Mouse (Mus musculus) limb, embryonic 13.5 days (tissue): ENCODE results near the gene Pank4. TPM values are rescaled to one million over a fixed set of nuclear protein-coding genes. Genes with fewer than 3 reads are reported as not detected.
A peak's percentile ranks its signal among the peaks of the same experiment; 100 is the strongest.

ENCODE experiments used
- ATAC-seq: fragments of 200-750 bp; cut with Nextera tagmentation; 2 replicates; pipeline ENCODE4 v1.8.0; 2017; ENCODE audit warnings: low read depth, moderate number of reproducible peaks, moderate TSS enrichment; ENCODE audit not compliant: low FRiP score
- H3K27ac ChIP-seq: fragments of 300-500 bp; sonication (generic); 2 replicates; pipeline ENCODE4 v1.5.1; 2015; ENCODE audit warnings: inconsistent platforms, mild to moderate bottlenecking, moderate library complexity
- H3K27me3 ChIP-seq: fragments of 300-500 bp; sonication (generic); 2 replicates; pipeline ENCODE4 v1.6.1; 2015; ENCODE audit warnings: mild to moderate bottlenecking, inconsistent platforms
- H3K36me3 ChIP-seq: fragments of 300-500 bp; sonication (generic); 2 replicates; pipeline ENCODE4 v1.6.1; 2015; ENCODE audit warnings: inconsistent platforms, mild to moderate bottlenecking, moderate library complexity
- H3K4me1 ChIP-seq: fragments of 300-500 bp; sonication (generic); 2 replicates; pipeline ENCODE4 v1.6.1; 2015; ENCODE audit warnings: inconsistent platforms
- H3K4me2 ChIP-seq: fragments of 300-500 bp; sonication (generic); replicated peaks from 2 replicates; pipeline ENCODE4 v1.6.1; 2015; ENCODE audit warnings: inconsistent platforms, mild to moderate bottlenecking, moderate library complexity
- H3K4me3 ChIP-seq: fragments of 300-500 bp; sonication (generic); 2 replicates; pipeline ENCODE4 v1.5.1; 2015; ENCODE audit warnings: moderate library complexity, mild to moderate bottlenecking, inconsistent platforms
- H3K9ac ChIP-seq: fragments of 300-500 bp; sonication (generic); 2 replicates; pipeline ENCODE4 v1.6.1; 2015; ENCODE audit warnings: mild to moderate bottlenecking, inconsistent platforms
- H3K9me3 ChIP-seq: fragments of 300-500 bp; sonication (generic); 2 replicates; pipeline ENCODE4 v1.6.1; 2016; ENCODE audit warnings: inconsistent platforms
- WGBS: fragments of 180-500 bp; shearing (Covaris S2); methylation state at CpG from one replicate; pipeline ENCODE4 v1.1.7; 2015; 5-methylcytosine and 5-hydroxymethylcytosine counted together
- polyA plus RNA-seq: library from polyadenylated mRNA; unstranded; fragments of >200 nt; fragmentation: Nextera tagmentation; extraction: Ambion mirVana; gene quantifications from 2 replicates; pipeline ENCODE4 v1.2.1, GENCODE M21; 2015

The Pank4 gene
- polyA plus RNA-seq, 1 experiment from 2014 or later, result 48.2 TPM

GRCm38 (mm10) chr4:154929088-154929660 is 34.7 kb upstream of the Pank4 start:
- H3K27ac ChIP-seq, result no peak overlapping the region
- H3K4me3 ChIP-seq, result no peak overlapping the region
- H3K9ac ChIP-seq, result no peak overlapping the region
- H3K4me1 ChIP-seq, result peaks cover 24% of the 10 kb centered on the region
- WGBS, result 65% methylated on average over 12 of the region's 12 CpGs
- H3K36me3 ChIP-seq, result no peaks in the 10 kb centered on the region
- no peak for ATAC-seq
- H3K9me3 ChIP-seq, result no peaks in the 10 kb centered on the region
- H3K4me2 ChIP-seq, result no peak overlapping the region
- no peaks in the 10 kb centered on the region for H3K27me3 ChIP-seq

DNA sequence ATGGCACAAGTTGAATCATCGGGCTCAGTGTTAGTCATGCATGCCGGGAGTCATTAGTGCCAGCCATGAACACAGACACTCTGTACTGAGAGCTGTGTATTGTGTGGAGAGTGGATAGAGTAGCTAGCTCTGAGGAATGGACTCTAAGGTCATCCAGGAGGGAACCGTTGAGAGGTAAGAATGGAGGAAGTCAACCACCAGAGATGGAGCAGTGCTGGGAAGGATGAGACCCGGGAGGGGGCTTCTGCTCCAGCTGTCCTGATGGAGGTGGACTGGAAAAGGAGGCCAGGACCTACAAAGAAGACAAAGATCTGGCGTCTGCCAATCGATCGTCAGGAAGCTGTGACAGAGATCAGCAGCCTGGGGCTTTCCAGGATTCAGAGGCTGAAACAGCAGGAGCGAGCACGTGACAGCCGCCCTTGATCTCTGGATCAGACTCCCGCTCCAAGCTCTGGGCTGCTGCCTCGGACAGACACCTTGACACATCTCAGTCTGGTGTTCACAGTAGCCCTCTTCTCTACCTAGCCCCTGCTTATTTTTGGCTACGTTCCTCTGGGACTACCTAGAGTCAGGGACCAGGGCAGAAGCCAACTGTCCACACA is 30.5 kb upstream of the Pank4 start:
- no peak for ATAC-seq
- Histone ChIP-seq H3K4me2 (no peak overlapping the region), H3K9me3 (no peaks in the 10 kb centered on the region), H3K36me3 (no peaks in the 10 kb centered on the region), H3K4me1 (peaks cover 3% of the 10 kb centered on the region), H3K27ac (no peak overlapping the region), H3K9ac (no peak overlapping the region), H3K27me3 (0 out of 2 replicates have a peak, but pooled peaks cover 4% of the 10 kb centered on the region), H3K4me3 (no peak overlapping the region)
- WGBS, result 61% methylated on average over 13 of the region's 13 CpGs

- Histone ChIP-seq H3K9me3 (no peaks in the 10 kb centered on the region), H3K4me1 (no peaks in the 10 kb centered on the region), H3K4me3 (no peak overlapping the region), H3K27me3 (0 out of 2 replicates have a peak, but pooled peaks cover 4% of the 10 kb centered on the region), H3K27ac (no peak overlapping the region), H3K9ac (no peak overlapping the region), H3K4me2 (no peak overlapping the region), H3K36me3 (no peaks in the 10 kb centered on the region)
- 85% methylated on average over 2 of the region's 2 CpGs for WGBS
- ATAC-seq, result no peak
These were observed 29.1 kb upstream of the Pank4 start for GRCm38 (mm10) chr4:154934800-154935199.

DNA sequence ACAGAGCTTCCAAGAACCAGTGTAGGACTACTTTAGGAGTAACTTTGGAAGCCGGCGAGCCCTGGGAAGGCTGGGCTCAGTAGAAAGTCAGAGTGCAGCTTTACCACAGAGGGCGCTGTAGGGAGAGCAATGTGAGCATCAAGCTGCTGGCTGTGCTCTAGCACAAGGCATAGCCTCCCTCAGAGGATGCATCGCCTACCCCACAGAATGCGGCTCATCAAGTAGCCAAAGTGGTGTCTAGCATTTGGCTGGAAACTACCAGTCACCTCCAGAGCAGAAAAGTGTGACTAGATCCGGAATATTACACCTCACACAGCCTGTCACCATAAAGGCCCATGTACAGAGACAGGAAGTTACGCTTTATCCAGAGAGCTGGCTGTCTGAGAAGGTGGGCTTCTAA is 28.1 kb upstream of the Pank4 start:
- Histone ChIP-seq H3K4me2 (no peak overlapping the region), H3K27me3 (0 out of 2 replicates have a peak, but pooled peaks cover 4% of the 10 kb centered on the region), H3K27ac (no peak overlapping the region), H3K9ac (no peak overlapping the region), H3K4me1 (no peaks in the 10 kb centered on the region), H3K36me3 (no peaks in the 10 kb centered on the region), H3K9me3 (no peaks in the 10 kb centered on the region), H3K4me3 (no peak overlapping the region)
- no peak for ATAC-seq
- WGBS, result 71% methylated on average over 7 of the region's 7 CpGs

DNA sequence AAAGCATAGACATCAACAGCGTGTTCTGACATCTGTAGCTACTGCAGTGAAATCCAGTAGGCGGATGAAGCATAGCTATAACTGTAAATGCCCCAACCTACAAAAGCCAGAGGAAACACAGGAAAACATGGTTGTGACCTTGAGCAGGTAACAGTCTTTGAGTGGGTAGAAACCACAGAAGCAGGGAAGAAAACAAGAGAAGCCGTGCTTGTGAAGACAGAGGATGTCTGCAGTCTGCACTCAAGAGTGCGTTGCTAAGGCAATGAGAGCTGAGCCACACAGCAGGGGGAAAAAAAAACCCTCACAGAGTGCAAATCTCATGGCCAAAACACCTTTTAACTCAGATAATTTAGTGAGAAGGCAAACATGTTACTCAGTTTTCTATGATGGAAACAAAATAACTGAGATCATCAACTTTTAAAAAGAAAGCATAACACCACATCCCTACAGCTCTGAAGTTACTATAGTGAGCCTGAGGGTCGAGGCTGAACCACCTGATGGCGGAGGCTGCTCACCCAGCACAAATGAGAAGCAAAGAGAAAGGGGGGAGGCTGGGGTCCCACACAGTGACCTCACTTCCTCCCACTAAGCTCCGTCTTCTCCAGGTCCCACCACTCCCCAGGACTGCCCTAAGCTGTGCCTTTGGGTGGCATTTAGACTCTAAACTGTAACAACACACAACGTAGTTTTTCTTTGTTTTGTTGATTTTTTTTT is 27.2 kb upstream of the Pank4 start:
- no peak for ATAC-seq
- no peaks in the 10 kb centered on the region for H3K36me3 ChIP-seq

GRCm38 (mm10) chr4:154937746-154938145 is 26.2 kb upstream of the Pank4 start:
- no peak overlapping the region for H3K9ac ChIP-seq
- H3K4me1 ChIP-seq, result no peaks in the 10 kb centered on the region
- ATAC-seq, result no peak
- no peak overlapping the region for H3K4me2 ChIP-seq
- no peaks in the 10 kb centered on the region for H3K9me3 ChIP-seq
- 87% methylated on average over 1 of the region's 1 CpGs for WGBS
- H3K4me3 ChIP-seq, result no peak overlapping the region
- 0 out of 2 replicates have a peak, but pooled peaks cover 4% of the 10 kb centered on the region for H3K27me3 ChIP-seq
- no peak overlapping the region for H3K27ac ChIP-seq
- no peaks in the 10 kb centered on the region for H3K36me3 ChIP-seq

More for the DNA sequence above, 27.2 kb upstream of the Pank4 start:
- Histone ChIP-seq H3K4me1 (no peaks in the 10 kb centered on the region), H3K4me3 (no peak overlapping the region), H3K9me3 (no peaks in the 10 kb centered on the region), H3K27ac (no peak overlapping the region), H3K4me2 (no peak overlapping the region), H3K27me3 (0 out of 2 replicates have a peak, but pooled peaks cover 4% of the 10 kb centered on the region), H3K9ac (no peak overlapping the region)
- WGBS, result 61% methylated on average over 8 of the region's 8 CpGs

DNA sequence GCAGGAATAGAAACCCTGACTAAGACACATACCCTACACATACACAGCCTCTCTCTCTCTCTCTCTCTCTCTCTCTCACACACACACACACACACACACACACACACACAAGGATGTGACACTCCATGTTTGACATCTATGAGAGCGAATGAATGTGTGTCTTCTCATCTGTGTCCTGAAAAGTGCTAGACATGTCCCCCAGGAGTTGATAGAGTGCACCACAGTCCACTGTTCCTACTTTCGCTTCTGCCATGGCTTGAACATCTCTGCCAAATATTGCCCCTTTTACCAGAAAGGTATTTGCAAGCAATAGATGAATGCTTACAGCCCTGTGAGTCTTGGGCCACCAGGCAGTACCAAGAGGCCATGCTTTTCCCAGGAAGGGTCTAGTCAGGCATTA is 23.8 kb upstream of the Pank4 start:
- H3K27ac ChIP-seq, result no peak overlapping the region
- no peak overlapping the region for H3K4me3 ChIP-seq
- no peak overlapping the region for H3K4me2 ChIP-seq
- no peaks in the 10 kb centered on the region for H3K4me1 ChIP-seq
- 87% methylated on average over 2 of the region's 2 CpGs for WGBS
- no peaks in the 10 kb centered on the region for H3K9me3 ChIP-seq
- H3K27me3 ChIP-seq, result 0 out of 2 replicates have a peak, but pooled peaks cover 4% of the 10 kb centered on the region
- no peak for ATAC-seq
- H3K36me3 ChIP-seq, result no peaks in the 10 kb centered on the region
- no peak overlapping the region for H3K9ac ChIP-seq

- no peaks in the 10 kb centered on the region for H3K27me3 ChIP-seq
- H3K36me3 ChIP-seq, result no peaks in the 10 kb centered on the region
- no peak overlapping the region for H3K4me3 ChIP-seq
- H3K4me2 ChIP-seq, result no peak overlapping the region
- no peak overlapping the region for H3K27ac ChIP-seq
- WGBS, result 96% methylated on average over 5 of the region's 5 CpGs
- no peak overlapping the region for H3K9ac ChIP-seq
- H3K9me3 ChIP-seq, result no peaks in the 10 kb centered on the region
- H3K4me1 ChIP-seq, result peaks cover 9% of the 10 kb centered on the region; the same call in 1 of the 2 replicates
- ATAC-seq, result no peak
These were observed 22.1 kb upstream of the Pank4 start for GRCm38 (mm10) chr4:154941831-154942230.

DNA sequence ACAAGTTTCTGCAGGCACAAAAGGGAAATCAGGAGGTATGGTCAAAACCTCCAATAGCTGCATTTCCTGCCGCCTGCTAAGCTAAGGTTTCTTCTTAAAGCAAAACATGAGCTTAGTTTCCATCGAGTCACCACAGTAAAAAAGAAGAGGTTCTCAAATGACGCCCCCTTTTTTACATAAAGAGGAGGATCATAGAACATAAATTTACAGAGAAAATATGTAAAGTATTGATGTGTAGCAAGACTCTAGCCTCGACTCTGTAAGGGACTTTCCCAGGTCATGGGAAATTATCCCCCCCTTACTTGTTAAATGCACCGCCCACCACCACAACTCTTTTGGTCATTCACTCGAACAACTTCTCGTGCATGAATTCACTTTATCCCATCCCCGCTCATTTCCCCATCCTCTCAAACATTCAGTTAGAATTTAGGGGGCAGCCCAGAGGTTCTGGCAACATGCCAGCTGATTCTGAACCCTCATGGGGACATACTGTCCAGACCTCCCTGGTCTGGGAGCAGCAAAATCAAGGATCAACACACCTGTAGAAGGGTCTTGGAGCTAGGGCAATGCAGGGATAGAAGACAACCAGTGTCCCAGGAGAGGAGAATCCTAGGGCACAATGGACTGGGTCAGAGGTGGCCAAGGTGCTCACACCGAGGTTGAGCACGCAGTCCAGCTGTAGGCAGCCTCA is 21.1 kb upstream of the Pank4 start:
- H3K4me3 ChIP-seq, result no peak overlapping the region
- no peaks in the 10 kb centered on the region for H3K36me3 ChIP-seq
- H3K4me2 ChIP-seq, result no peak overlapping the region
- no peaks in the 10 kb centered on the region for H3K27me3 ChIP-seq
- WGBS, result 77% methylated on average over 10 of the region's 10 CpGs
- H3K27ac ChIP-seq, result no peak overlapping the region
- no peaks in the 10 kb centered on the region for H3K9me3 ChIP-seq
- ATAC-seq, result no peak
- H3K9ac ChIP-seq, result no peak overlapping the region
- peaks cover 9% of the 10 kb centered on the region; the same call in 1 of the 2 replicates for H3K4me1 ChIP-seq

DNA sequence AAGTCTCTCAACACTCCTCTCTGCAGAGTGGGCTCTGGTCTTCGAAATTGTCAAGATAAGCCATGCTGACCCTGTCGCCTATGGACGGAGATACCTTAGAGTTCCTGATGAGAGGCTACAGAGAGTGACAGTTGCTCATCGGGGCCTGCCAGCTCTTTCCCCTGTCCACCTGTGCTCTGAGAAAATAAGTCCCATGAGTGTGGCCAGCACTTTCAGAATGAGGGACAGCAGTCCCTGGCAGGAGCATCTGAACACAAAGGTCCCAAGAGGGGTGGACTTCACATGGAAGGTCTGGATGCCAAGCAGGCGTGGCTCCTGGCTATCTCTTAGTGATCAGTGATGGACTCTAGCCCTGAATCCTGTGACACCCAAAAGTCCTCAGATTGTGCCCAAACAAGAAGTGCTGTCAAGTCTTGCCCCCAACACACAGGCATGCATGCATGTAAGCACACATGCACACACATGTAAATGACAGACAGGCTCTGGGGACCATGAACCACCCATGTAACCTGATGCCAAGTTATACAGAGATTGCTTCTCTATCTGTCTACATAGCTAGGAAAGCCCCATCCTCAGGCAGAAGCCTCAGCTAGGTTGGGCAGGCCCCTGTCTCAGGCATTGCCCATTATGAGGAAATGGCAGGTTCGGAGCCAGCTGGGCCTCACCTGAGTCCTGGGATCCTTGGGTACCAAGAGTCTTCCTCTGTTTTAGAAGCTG is 20.4 kb upstream of the Pank4 start:
- peaks cover 10% of the 10 kb centered on the region; the same call in 1 of the 2 replicates for H3K4me1 ChIP-seq
- no peak overlapping the region for H3K4me2 ChIP-seq
- WGBS, result 88% methylated on average over 6 of the region's 6 CpGs
- no peak overlapping the region for H3K27ac ChIP-seq
- no peaks in the 10 kb centered on the region for H3K9me3 ChIP-seq
- H3K9ac ChIP-seq, result no peak overlapping the region
- no peak overlapping the region for H3K4me3 ChIP-seq
- ATAC-seq, result no peak
- H3K36me3 ChIP-seq, result no peaks in the 10 kb centered on the region
- peaks cover 5% of the 10 kb centered on the region for H3K27me3 ChIP-seq

- Histone ChIP-seq H3K36me3 (no peaks in the 10 kb centered on the region), H3K27ac (no peak overlapping the region), H3K9ac (no peak overlapping the region), H3K9me3 (no peaks in the 10 kb centered on the region), H3K4me1 (peaks cover 15% of the 10 kb centered on the region; the same call in 1 of the 2 replicates), H3K4me2 (no peak overlapping the region), H3K4me3 (no peak overlapping the region), H3K27me3 (peaks cover 12% of the 10 kb centered on the region)
- 20% methylated on average over 2 of the region's 2 CpGs for WGBS
- ATAC-seq, result peak; percentile 48; the same call in 1 of the 2 replicates
These were observed 19.8 kb upstream of the Pank4 start for GRCm38 (mm10) chr4:154944121-154944590.
